Mouse (Mus musculus): ENCODE results near the gene Gorasp1.

DNA sequence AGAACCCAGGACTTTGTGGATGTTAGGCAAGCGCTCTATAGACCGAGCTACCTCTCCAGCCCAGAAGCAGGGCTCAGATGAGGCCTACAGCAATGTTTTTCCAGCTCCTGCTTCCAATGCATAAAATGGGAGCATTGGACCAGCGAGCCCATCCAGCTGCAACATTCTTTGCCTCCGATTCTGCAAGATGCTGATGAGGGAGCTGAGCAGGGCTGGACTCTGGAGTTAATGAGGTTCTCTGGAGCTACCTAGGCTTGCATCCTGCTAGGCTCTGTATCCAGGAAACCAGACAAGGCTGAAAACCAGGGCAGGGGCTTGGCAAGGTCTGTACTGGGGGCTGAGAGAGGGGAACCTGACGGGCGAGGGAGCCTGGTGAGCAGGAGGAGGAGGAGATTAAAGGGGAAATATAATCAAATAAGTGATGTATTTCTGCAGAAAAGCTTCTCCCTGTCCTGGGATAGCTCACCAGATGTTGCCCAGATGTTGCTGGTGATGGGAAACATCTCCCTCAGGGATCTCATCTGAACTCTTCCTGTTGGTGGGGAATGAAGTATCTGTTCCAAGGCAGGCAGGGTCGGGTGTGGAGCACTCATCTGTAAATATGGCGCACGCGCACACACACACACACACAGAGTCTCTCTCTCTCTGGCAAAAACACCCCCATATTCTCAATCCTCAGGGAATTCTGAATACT is 48.7 kb upstream of the Gorasp1 start:
- TF ChIP-seq POLR2A (IDR thresholded peaks at IDR 0.05; ENCODE audit: insufficient read depth, low read depth, low read length) (no peak), CTCF (IDR thresholded peaks at IDR 0.05) (no peak), EP300 (IDR thresholded peaks at IDR 0.05; ENCODE audit: insufficient read depth, low read depth, low read length) (no peak)

All from heart, adult 2 months (tissue).